23 mouse cellular contexts compared by ENCODE assay signal in the genomic region with DNA sequence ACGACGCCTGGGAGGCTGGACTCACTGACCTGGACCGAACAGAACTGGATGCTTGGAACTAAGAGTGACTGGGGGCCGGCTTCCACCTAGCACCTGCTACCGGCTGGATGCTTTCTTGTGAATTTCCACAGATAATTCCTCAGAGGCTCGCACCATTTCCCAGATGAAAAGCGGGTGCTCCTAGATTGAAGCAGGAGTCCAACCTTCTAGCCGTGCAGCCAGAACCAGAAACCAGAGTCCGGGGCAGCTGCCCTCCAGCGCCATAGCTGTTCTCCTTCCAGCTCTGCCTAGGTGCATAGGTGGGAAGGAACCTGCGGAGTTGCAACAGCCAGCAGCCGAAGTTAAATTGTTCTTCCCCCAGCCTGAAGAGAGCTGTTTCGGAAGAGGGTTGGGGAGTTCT. TPM values are rescaled to one million over a fixed set of nuclear protein-coding genes. Genes with fewer than 3 reads are reported as not detected.
DNase-seq lines count a peak whose midpoint lies in the region; ATAC-seq and TF ChIP-seq lines count a peak whose summit lies in the region.
"Had no signal": no experiment of that assay in that cellular context is flagged by ENCODE, and none has a peak within 500 bp of the region (broad histone marks: within the 10 kb centered on the region; RNA-seq: fewer than 3 reads in every experiment).

No protein-coding gene starts in this region.

- no peak for ATAC-seq in embryonic facial prominence, embryonic 13.5 days (ENCODE audit: insufficient number of reproducible peaks, insufficient read depth, low FRiP score, low TSS enrichment, low read depth)
- ATAC-seq in hindbrain, embryonic 11.5 days (ENCODE audit: low FRiP score), result no peak
- no peak for ATAC-seq in limb, embryonic 11.5 days (ENCODE audit: insufficient number of reproducible peaks, low FRiP score, low TSS enrichment, low read depth)
- ATAC-seq: activated CD4-positive, CD25-positive, alpha-beta regulatory T cell, adult 4 months; CD4-positive, CD25-positive, alpha-beta regulatory T cell, adult 4 months; forebrain, embryonic 15.5 days; forebrain, postnatal 0 days; Patski had no signal

- H3K4me2 ChIP-seq in embryonic facial prominence, embryonic 13.5 days, result 0 out of 2 replicates have a peak overlapping the region, but pooled peaks have one; percentile 2
- H3K4me2 ChIP-seq in hindbrain, embryonic 11.5 days (replicated peaks; ENCODE audit: low read depth, low read length), result no peak overlapping the region
- H3K4me2 ChIP-seq in limb, embryonic 11.5 days (ENCODE audit: low read depth, severe bottlenecking), result peak overlapping the region; percentile 10; the same call in 1 of the 2 replicates
- H3K4me2 ChIP-seq: forebrain, embryonic 12.5 days; forebrain, embryonic 15.5 days had no signal

- 0 out of 2 replicates have a peak, but pooled peaks have one; percentile 12 for TF ChIP-seq CTCF in bone marrow macrophage, adult 2 months (IDR thresholded peaks at IDR 0.05; ENCODE audit: low read depth, low read length)

- H3K27ac ChIP-seq in embryonic facial prominence, embryonic 13.5 days, result no peak overlapping the region
- no peak overlapping the region for H3K27ac ChIP-seq in embryonic facial prominence, embryonic 10.5 days (replicated peaks)
- H3K27ac ChIP-seq in hindbrain, embryonic 10.5 days, result no peak overlapping the region
- no peak overlapping the region for H3K27ac ChIP-seq in hindbrain, embryonic 11.5 days (ENCODE audit: low read depth, low read length)
- no peak overlapping the region for H3K27ac ChIP-seq in bone marrow macrophage, adult 2 months (ENCODE audit: insufficient read depth, low read depth, low read length)
- no peak overlapping the region for H3K27ac ChIP-seq in limb, embryonic 11.5 days (replicated peaks; ENCODE audit: low read depth, low read length)
- H3K27ac ChIP-seq: forebrain, embryonic 12.5 days; forebrain, embryonic 15.5 days had no signal

- no peaks in the 10 kb centered on the region for H3K9me3 ChIP-seq in embryonic facial prominence, embryonic 13.5 days
- H3K9me3 ChIP-seq in embryonic facial prominence, embryonic 10.5 days, result no peaks in the 10 kb centered on the region
- H3K9me3 ChIP-seq in hindbrain, embryonic 10.5 days, result 0 out of 2 replicates have a peak, but pooled peaks cover 4% of the 10 kb centered on the region
- no peaks in the 10 kb centered on the region for H3K9me3 ChIP-seq in hindbrain, embryonic 11.5 days (ENCODE audit: control insufficient read depth, low read length)
- H3K9me3 ChIP-seq in limb, embryonic 11.5 days (ENCODE audit: control insufficient read depth, low read length), result no peaks in the 10 kb centered on the region
- H3K9me3 ChIP-seq: forebrain, embryonic 12.5 days had no signal

- 14% methylated on average over 13 of the region's 13 CpGs for WGBS in embryonic facial prominence, embryonic 13.5 days
- 8% methylated on average over 13 of the region's 13 CpGs for WGBS in embryonic facial prominence, embryonic 10.5 days
- WGBS in hindbrain, embryonic 10.5 days, result 7% methylated on average over 13 of the region's 13 CpGs
- WGBS in hindbrain, embryonic 11.5 days, result 7% methylated on average over 13 of the region's 13 CpGs
- 8% methylated on average over 13 of the region's 13 CpGs for WGBS in limb, embryonic 11.5 days

- H3K4me1 ChIP-seq in embryonic facial prominence, embryonic 13.5 days, result peaks cover 74% of the 10 kb centered on the region
- H3K4me1 ChIP-seq in embryonic facial prominence, embryonic 10.5 days, result peaks cover 86% of the 10 kb centered on the region
- H3K4me1 ChIP-seq in hindbrain, embryonic 10.5 days (replicated peaks), result peaks cover 62% of the 10 kb centered on the region
- H3K4me1 ChIP-seq in hindbrain, embryonic 11.5 days (replicated peaks; ENCODE audit: control insufficient read depth, insufficient read depth, low read length), result peaks cover 13% of the 10 kb centered on the region
- no peaks in the 10 kb centered on the region for H3K4me1 ChIP-seq in bone marrow macrophage, adult 2 months (ENCODE audit: control insufficient read depth, insufficient read depth, low read length)
- H3K4me1 ChIP-seq in limb, embryonic 11.5 days (ENCODE audit: control insufficient read depth, insufficient read depth, low read length), result peaks cover 23% of the 10 kb centered on the region

- no peak for TF ChIP-seq POLR2A in bone marrow macrophage, adult 2 months (IDR thresholded peaks at IDR 0.05; ENCODE audit: borderline replicate concordance, low read depth, low read length)

- H3K27me3 ChIP-seq in embryonic facial prominence, embryonic 13.5 days, result peaks cover 86% of the 10 kb centered on the region
- H3K27me3 ChIP-seq in embryonic facial prominence, embryonic 10.5 days (replicated peaks; ENCODE audit: low read depth, poor library complexity, severe bottlenecking), result peaks cover 100% of the 10 kb centered on the region
- peaks cover 99% of the 10 kb centered on the region for H3K27me3 ChIP-seq in hindbrain, embryonic 10.5 days (ENCODE audit: insufficient read depth, poor library complexity, severe bottlenecking)
- H3K27me3 ChIP-seq in hindbrain, embryonic 11.5 days (ENCODE audit: control insufficient read depth, insufficient read depth, low read length), result peaks cover 83% of the 10 kb centered on the region
- peaks cover 58% of the 10 kb centered on the region for H3K27me3 ChIP-seq in limb, embryonic 11.5 days (ENCODE audit: control insufficient read depth, insufficient read depth, low read length)
- H3K27me3 ChIP-seq: Patski had no signal

- H3K9ac ChIP-seq in embryonic facial prominence, embryonic 13.5 days, result no peak overlapping the region
- H3K9ac ChIP-seq in hindbrain, embryonic 11.5 days (ENCODE audit: low read depth, low read length), result no peak overlapping the region
- no peak overlapping the region for H3K9ac ChIP-seq in limb, embryonic 11.5 days (ENCODE audit: low read length)
- H3K9ac ChIP-seq: forebrain, embryonic 12.5 days; forebrain, embryonic 15.5 days; forebrain, postnatal 0 days had no signal

- no peak overlapping the region for H3K4me3 ChIP-seq in embryonic facial prominence, embryonic 13.5 days
- H3K4me3 ChIP-seq in embryonic facial prominence, embryonic 10.5 days, result no peak overlapping the region
- H3K4me3 ChIP-seq in hindbrain, embryonic 10.5 days, result no peak overlapping the region
- H3K4me3 ChIP-seq in hindbrain, embryonic 11.5 days (ENCODE audit: low read depth, low read length), result no peak overlapping the region
- H3K4me3 ChIP-seq in bone marrow macrophage, adult 2 months (ENCODE audit: insufficient read depth, low read length), result no peak overlapping the region
- no peak overlapping the region for H3K4me3 ChIP-seq in limb, embryonic 11.5 days (ENCODE audit: low read depth, low read length)
- H3K4me3 ChIP-seq: forebrain, embryonic 12.5 days; forebrain, embryonic 15.5 days had no signal

- DNase-seq in embryonic facial prominence, embryonic 10.5 days (ENCODE audit: low spot score), result no peak
- peak; percentile 23 for DNase-seq in hindbrain, embryonic 10.5 days (ENCODE audit: low spot score)
- no peak for DNase-seq in hindbrain, embryonic 11.5 days (ENCODE audit: low spot score)
- peak; percentile 25 for DNase-seq in limb, embryonic 11.5 days (ENCODE audit: low spot score)
- DNase-seq in kidney, adult 8-10 months, result no peak
- DNase-seq: adrenal gland, adult 8-10 months; adrenal gland, postnatal 14 days; adrenal gland, postnatal 36 days; B cell, adult 2 months; cerebellum, adult 11 months; cerebellum, adult 18-20 months; cerebellum, adult 8-10 months; cerebellum, postnatal 10 days; cerebellum, postnatal 25 days; forebrain, postnatal 0 days had no signal

- no peaks in the 10 kb centered on the region for H3K36me3 ChIP-seq in embryonic facial prominence, embryonic 13.5 days
- H3K36me3 ChIP-seq in embryonic facial prominence, embryonic 10.5 days (replicated peaks), result no peaks in the 10 kb centered on the region
- H3K36me3 ChIP-seq in hindbrain, embryonic 10.5 days, result no peaks in the 10 kb centered on the region
- H3K36me3 ChIP-seq in hindbrain, embryonic 11.5 days (ENCODE audit: control insufficient read depth, insufficient read depth, low read length), result no peaks in the 10 kb centered on the region
- no peaks in the 10 kb centered on the region for H3K36me3 ChIP-seq in limb, embryonic 11.5 days (ENCODE audit: control insufficient read depth, insufficient read depth, low read length)
- H3K36me3 ChIP-seq: forebrain, embryonic 12.5 days; forebrain, embryonic 15.5 days; G1E had no signal

RNA-seq across cellular contexts. Expression of gene Msx1, which starts 7.6 kb away (rescaled TPM):
- 519 and 586 TPM in 2 replicates for polyA plus RNA-seq in embryonic facial prominence, embryonic 13.5 days (2015; fragmentation: Nextera tagmentation; extraction: Ambion mirVana)
- polyA plus RNA-seq in embryonic facial prominence, embryonic 10.5 days (2016; fragmentation: Nextera tagmentation; extraction: Ambion mirVana), result 333 and 362 TPM in 2 replicates
- polyA plus RNA-seq in hindbrain, embryonic 10.5 days (2016; fragmentation: Nextera tagmentation; extraction: Ambion mirVana), result 188 and 212 TPM in 2 replicates
- polyA plus RNA-seq in hindbrain, embryonic 11.5 days (2014; fragmentation: Nextera tagmentation; extraction: Ambion mirVana), result 103 and 121 TPM in 2 replicates
- not detected in 2 replicates for polyA plus RNA-seq in bone marrow macrophage, adult 2 months (2012; ENCODE audit: insufficient read depth, insufficient read length, missing spikeins)
- 218 and 235 TPM in 2 replicates for polyA plus RNA-seq in limb, embryonic 11.5 days (2014; fragmentation: Nextera tagmentation; extraction: Ambion mirVana)
- polyA plus RNA-seq: CD4-positive, CD25-positive, alpha-beta regulatory T cell, adult 4 months; G1E had no signal

Comparison
In these comparisons a context has a peak if more than half of its experiments do, and no peak if none do; other contexts are left out.
1. DNase-seq: peak in hindbrain, embryonic 10.5 days (single experiment) and limb, embryonic 11.5 days (single experiment); none in embryonic facial prominence, embryonic 10.5 days (single experiment), hindbrain, embryonic 11.5 days (single experiment) and kidney, adult 8-10 months (0 of 2).
2. RNA of gene Msx1, which starts 7.6 kb away (polyA plus RNA-seq): 519 to 586 TPM in embryonic facial prominence, embryonic 13.5 days, 333 to 362 TPM in embryonic facial prominence, embryonic 10.5 days, 218 to 235 TPM in limb, embryonic 11.5 days, 188 to 212 TPM in hindbrain, embryonic 10.5 days and 103 to 121 TPM in hindbrain, embryonic 11.5 days; not detected in bone marrow macrophage, adult 2 months; every median in the first group is over 100 times any median in the second.